Mouse (Mus musculus) small intestine, adult 2 months (tissue): ENCODE measurements around the gene Casp9. TPM values are rescaled to one million over a fixed set of nuclear protein-coding genes. Genes with fewer than 3 reads are reported as not detected.

Experiments
- H3K27ac ChIP-seq: fragments of 200-500 bp; 2 replicates; pipeline ENCODE4 v1.5.1; 2012; ENCODE audit warnings: low read depth, low read length, control low read depth, inconsistent platforms; ENCODE audit not compliant: insufficient read depth
- H3K27me3 ChIP-seq: fragments of 200-500 bp; 2 replicates; pipeline ENCODE4 v1.6.1; 2012; ENCODE audit warnings: mild to moderate bottlenecking, moderate library complexity, low read length, inconsistent platforms; ENCODE audit not compliant: control insufficient read depth, insufficient read depth
- H3K36me3 ChIP-seq: fragments of 200-500 bp; 2 replicates; pipeline ENCODE4 v1.6.1; 2012; ENCODE audit warnings: mild to moderate bottlenecking, low read length, control low read depth, inconsistent platforms; ENCODE audit not compliant: control insufficient read depth, insufficient read depth
- H3K4me1 ChIP-seq: fragments of 200-500 bp; 2 replicates; pipeline ENCODE4 v1.6.1; 2012; ENCODE audit warnings: low read length, inconsistent platforms, mixed read lengths; ENCODE audit not compliant: control insufficient read depth, insufficient read depth, insufficient read length
- H3K4me3 ChIP-seq: fragments of 200-500 bp; 2 replicates; pipeline ENCODE4 v1.5.1; 2012; ENCODE audit warnings: low read depth, mild to moderate bottlenecking, control low read depth, inconsistent platforms, low read length, moderate library complexity
- CTCF ChIP-seq: fragments of 200-500 bp; IDR thresholded peaks from 2 replicates; pipeline ENCODE4 v1.5.1; 2012; ENCODE audit warnings: low read depth, mild to moderate bottlenecking, control low read depth, inconsistent platforms, low read length, moderate library complexity, mixed read lengths; ENCODE audit not compliant: insufficient replicate concordance, insufficient read length; ENCODE audit errors: extremely low read depth
- POLR2A ChIP-seq: fragments of 200-500 bp; IDR thresholded peaks from 2 replicates; pipeline ENCODE4 v1.6.1; 2012; ENCODE audit warnings: low read depth, mild to moderate bottlenecking, control low read depth, inconsistent platforms, low read length, moderate library complexity
- WGBS: fragments of 180-500 bp; shearing (Covaris S2); methylation state at CpG from one replicate; pipeline ENCODE4 v1.1.7; 2018; 5-methylcytosine and 5-hydroxymethylcytosine counted together
- polyA plus RNA-seq: library from polyadenylated mRNA; depleted of rRNA; stranded (reverse); fragments of >200 nt; gene quantifications from 2 replicates; pipeline ENCODE4 v1.2.3, GENCODE M21; 2012; rRNA removed

Gene Casp9
- 11.5 and 14.6 TPM in 2 replicates for polyA plus RNA-seq

GRCm38 (mm10) chr4:141793282-141794151 lies at the start of gene Casp9:
Gene Casp9 (plus strand): TSS chr4:141793612.
- TF ChIP-seq CTCF = peak; percentile 15; the same call in 1 of the 2 replicates
- TF ChIP-seq POLR2A = peak; percentile 68
- peaks cover 9% of the 10 kb centered on the region; the same call in 1 of the 2 replicates for H3K4me1 ChIP-seq
- peak within 1 kb of the TSS; percentile 88 for H3K4me3 ChIP-seq
- H3K27me3 ChIP-seq = no peaks in the 10 kb centered on the region
- peaks cover 11% of the 10 kb centered on the region for H3K36me3 ChIP-seq
- WGBS = 2% methylated on average over 77 of the region's 80 CpGs
- peak within 1 kb of the TSS; percentile 95 for H3K27ac ChIP-seq

GRCm38 (mm10) chr4:141746578-141747346 lies 46.6 kb upstream of the Casp9 start, which contains the start of gene Agmat:
Gene Agmat (plus strand): TSS chr4:141746672.
- H3K27ac ChIP-seq = peak within 1 kb of the TSS; percentile 3; the same call in 1 of the 2 replicates
- WGBS = 12% methylated on average over 25 of the region's 25 CpGs
- TF ChIP-seq POLR2A = no peak
- H3K4me3 ChIP-seq = peak within 1 kb of the TSS; percentile 64
- H3K4me1 ChIP-seq = peaks cover 12% of the 10 kb centered on the region
- no peaks in the 10 kb centered on the region for H3K36me3 ChIP-seq
- H3K27me3 ChIP-seq = no peaks in the 10 kb centered on the region

- H3K27ac ChIP-seq = no peak overlapping the region
- 63% methylated on average over 11 of the region's 11 CpGs for WGBS
- peaks cover 7% of the 10 kb centered on the region for H3K4me1 ChIP-seq
- H3K4me3 ChIP-seq = no peak overlapping the region
- no peaks in the 10 kb centered on the region for H3K36me3 ChIP-seq
- TF ChIP-seq CTCF = no peak
- TF ChIP-seq POLR2A = no peak
- H3K27me3 ChIP-seq = no peaks in the 10 kb centered on the region
Measured at GRCm38 (mm10) chr4:141749557-141749956, 43.9 kb upstream of the Casp9 start.

- Histone ChIP-seq H3K4me3 (no peak overlapping the region), H3K27me3 (no peaks in the 10 kb centered on the region), H3K4me1 (peaks cover 7% of the 10 kb centered on the region), H3K36me3 (no peaks in the 10 kb centered on the region), H3K27ac (no peak overlapping the region)
- TF ChIP-seq CTCF (no peak), POLR2A (no peak)
- WGBS = 80% methylated on average over 3 of the region's 3 CpGs
Measured at GRCm38 (mm10) chr4:141750826-141751225, 42.6 kb upstream of the Casp9 start.

GRCm38 (mm10) chr4:141751419-141752075 lies 41.9 kb upstream of the Casp9 start:
- H3K27me3 ChIP-seq = no peaks in the 10 kb centered on the region
- no peak overlapping the region for H3K4me3 ChIP-seq
- 34% methylated on average over 4 of the region's 4 CpGs for WGBS
- H3K27ac ChIP-seq = no peak overlapping the region
- H3K36me3 ChIP-seq = no peaks in the 10 kb centered on the region
- H3K4me1 ChIP-seq = peaks cover 7% of the 10 kb centered on the region
- no peak for TF ChIP-seq CTCF
- no peak for TF ChIP-seq POLR2A

- H3K36me3 ChIP-seq = no peaks in the 10 kb centered on the region
- TF ChIP-seq CTCF (no peak), POLR2A (no peak)
- WGBS = 15% methylated on average over 4 of the region's 4 CpGs
- no peak overlapping the region for H3K27ac ChIP-seq
- H3K27me3 ChIP-seq = no peaks in the 10 kb centered on the region
- H3K4me1 ChIP-seq = peaks cover 5% of the 10 kb centered on the region
- H3K4me3 ChIP-seq = no peak overlapping the region
Measured at GRCm38 (mm10) chr4:141752076-141752421, 41.4 kb upstream of the Casp9 start.
